Mouse (Mus musculus): ENCODE data around the gene Dtd1. TPM values are rescaled to one million over a fixed set of nuclear protein-coding genes. Genes with fewer than 3 reads are reported as not detected.

Gene Dtd1
- total and polyA plus RNA-seq, 3 experiments = 32.5 to 36.0 TPM; not detected in 1

- Histone ChIP-seq H3K79me2 (ENCODE audit: control insufficient read depth, insufficient read depth, low read length, poor library complexity) (no peaks in the 10 kb centered on the region), H3K4me3 (ENCODE audit: control insufficient read depth in 1 of 2, insufficient read depth in 1 of 2, low read depth in 2 of 2, low read length in 2 of 2) (no peak overlapping the region), H3K9ac (ENCODE audit: control insufficient read depth, low read depth, low read length, poor library complexity, severe bottlenecking) (no peak overlapping the region), H3K9me3 (replicated peaks; ENCODE audit: insufficient read depth, low read length) (no peaks in the 10 kb centered on the region), H3K4me1 (ENCODE audit: control insufficient read depth in 1 of 2, insufficient read depth in 2 of 2, low read length in 2 of 2) (no peaks in the 10 kb centered on the region), H3K36me3 (ENCODE audit: control insufficient read depth in 1 of 2, insufficient read depth in 2 of 2, low read length in 2 of 2) (no peaks in the 10 kb centered on the region), H3K27ac (ENCODE audit: control insufficient read depth, low read depth, low read length) (no peak overlapping the region), H3K27me3 (ENCODE audit: control insufficient read depth in 1 of 2, insufficient read depth in 2 of 2, low read length in 2 of 2) (no peaks in the 10 kb centered on the region)
- no peak for DNase-seq (ENCODE audit: low read depth, low spot score)
- no peak for TF ChIP-seq E2F4 (IDR thresholded peaks at IDR 0.05; ENCODE audit: borderline replicate concordance, low read depth, low read length)
- no peak for TF ChIP-seq MXI1 (IDR thresholded peaks at IDR 0.05; ENCODE audit: low read depth, low read length)
- TF ChIP-seq POLR2AphosphoS2 (IDR thresholded peaks at IDR 0.05; ENCODE audit: low read length) = no peak
- TF ChIP-seq SMC3 (IDR thresholded peaks at IDR 0.05; ENCODE audit: low read depth, low read length) = no peak
- no peak for TF ChIP-seq HCFC1 (IDR thresholded peaks at IDR 0.05; ENCODE audit: low read depth, low read length)
- TF ChIP-seq MAZ (IDR thresholded peaks at IDR 0.05; ENCODE audit: low read depth, low read length) = no peak
- TF ChIP-seq RAD21 (IDR thresholded peaks at IDR 0.05; ENCODE audit: low read depth, low read length) = no peak
- TF ChIP-seq ETS1 (IDR thresholded peaks at IDR 0.05; ENCODE audit: low read depth, low read length) = no peak
- no peak for TF ChIP-seq TCF12 (IDR thresholded peaks at IDR 0.05; ENCODE audit: low read depth, low read length)
- TF ChIP-seq ZMIZ1 (IDR thresholded peaks at IDR 0.05; ENCODE audit: low read depth, low read length) = no peak
- TF ChIP-seq CTCF (IDR thresholded peaks at IDR 0.05 in 2 of 3, conservative IDR thresholded peaks at IDR 0.05 in 1 of 3; ENCODE audit: control insufficient read depth in 1 of 3, insufficient read depth in 1 of 3, low read depth in 2 of 3, low read length in 3 of 3, poor library complexity in 1 of 3, severe bottlenecking in 1 of 3) = no peak
- no peak for TF ChIP-seq GABPA (IDR thresholded peaks at IDR 0.05; ENCODE audit: low read depth, low read length)
- no peak for TF ChIP-seq ZNF384 (IDR thresholded peaks at IDR 0.05; ENCODE audit: low read depth, low read length)
- no peak for TF ChIP-seq NELFE (IDR thresholded peaks at IDR 0.05; ENCODE audit: low read depth, low read length)
- TF ChIP-seq UBTF (IDR thresholded peaks at IDR 0.05; ENCODE audit: borderline replicate concordance, insufficient read depth, low read depth, low read length) = no peak
- no peak for TF ChIP-seq USF2 (IDR thresholded peaks at IDR 0.05; ENCODE audit: borderline replicate concordance in 1 of 2, insufficient read depth in 1 of 2, low read depth in 1 of 2, low read length in 2 of 2)
- no peak for TF ChIP-seq POLR2AphosphoS5 (IDR thresholded peaks at IDR 0.05; ENCODE audit: borderline replicate concordance, low read depth, low read length)
- TF ChIP-seq KAT2A (conservative IDR thresholded peaks at IDR 0.05; ENCODE audit: low read depth, low read length) = no peak
- TF ChIP-seq ELF1 (IDR thresholded peaks at IDR 0.05; ENCODE audit: low read depth, low read length) = no peak
- TF ChIP-seq JUND (IDR thresholded peaks at IDR 0.05; ENCODE audit: low read depth, low read length) = no peak
Measured at GRCm38 (mm10) chr2:144782481-144782880, 182.8 kb downstream of the Dtd1 start.

- Histone ChIP-seq H3K27ac (ENCODE audit: control insufficient read depth, low read depth, low read length) (no peak overlapping the region), H3K27me3 (ENCODE audit: control insufficient read depth in 1 of 2, insufficient read depth in 2 of 2, low read length in 2 of 2) (no peaks in the 10 kb centered on the region), H3K9me3 (replicated peaks; ENCODE audit: insufficient read depth, low read length) (no peaks in the 10 kb centered on the region), H3K79me2 (ENCODE audit: control insufficient read depth, insufficient read depth, low read length, poor library complexity) (no peaks in the 10 kb centered on the region), H3K36me3 (ENCODE audit: control insufficient read depth in 1 of 2, insufficient read depth in 2 of 2, low read length in 2 of 2) (no peaks in the 10 kb centered on the region), H3K9ac (ENCODE audit: control insufficient read depth, low read depth, low read length, poor library complexity, severe bottlenecking) (no peak overlapping the region), H3K4me1 (ENCODE audit: control insufficient read depth in 1 of 2, insufficient read depth in 2 of 2, low read length in 2 of 2) (no peaks in the 10 kb centered on the region), H3K4me3 (ENCODE audit: control insufficient read depth in 1 of 2, insufficient read depth in 1 of 2, low read depth in 2 of 2, low read length in 2 of 2) (no peak overlapping the region)
- no peak for TF ChIP-seq ZC3H11A (IDR thresholded peaks at IDR 0.05; ENCODE audit: low read depth, low read length)
- TF ChIP-seq RAD21 (IDR thresholded peaks at IDR 0.05; ENCODE audit: low read depth, low read length) = no peak
- no peak for TF ChIP-seq USF1 (IDR thresholded peaks at IDR 0.05; ENCODE audit: low read depth, low read length)
- TF ChIP-seq RCOR1 (IDR thresholded peaks at IDR 0.05; ENCODE audit: low read depth, low read length) = no peak
- TF ChIP-seq MYC (IDR thresholded peaks at IDR 0.05; ENCODE audit: low read depth, low read length) = no peak
- TF ChIP-seq UBTF (IDR thresholded peaks at IDR 0.05; ENCODE audit: borderline replicate concordance, insufficient read depth, low read depth, low read length) = no peak
- TF ChIP-seq MXI1 (IDR thresholded peaks at IDR 0.05; ENCODE audit: low read depth, low read length) = no peak
- no peak for DNase-seq (ENCODE audit: low read depth, low spot score)
Measured at GRCm38 (mm10) chr2:144783190-144783589, 183.5 kb downstream of the Dtd1 start.

Measured in MEL (cell line).